Mouse (Mus musculus) testis, adult 2 months (tissue): ENCODE data around the gene Tenm3. TPM values are rescaled to one million over a fixed set of nuclear protein-coding genes. Genes with fewer than 3 reads are reported as not detected.
"Not testable (repeated sequence)": the region's sequence is repeated elsewhere in the genome, so short reads cannot be mapped to it uniquely, and the experiment has no call there.

ENCODE experiments used
- H3K27ac ChIP-seq: fragments of 200-500 bp; 2 replicates; pipeline ENCODE4 v1.5.1; 2012; ENCODE audit warnings: low read depth, low read length; ENCODE audit not compliant: control insufficient read depth, insufficient read depth
- H3K27me3 ChIP-seq: fragments of 200-500 bp; 2 replicates; pipeline ENCODE4 v1.6.1; 2012; ENCODE audit warnings: mild to moderate bottlenecking, low read length, moderate library complexity; ENCODE audit not compliant: control insufficient read depth, insufficient read depth
- H3K36me3 ChIP-seq: fragments of 200-500 bp; 2 replicates; pipeline ENCODE4 v1.6.1; 2012; ENCODE audit warnings: mild to moderate bottlenecking, low read length; ENCODE audit not compliant: control insufficient read depth, insufficient read depth
- H3K4me1 ChIP-seq: fragments of 200-500 bp; 2 replicates; pipeline ENCODE4 v1.6.1; 2012; ENCODE audit warnings: low read length; ENCODE audit not compliant: control insufficient read depth, insufficient read depth
- H3K4me3 ChIP-seq: fragments of 200-500 bp; 2 replicates; pipeline ENCODE4 v1.5.1; 2012; ENCODE audit warnings: low read depth, mild to moderate bottlenecking, low read length, moderate library complexity, mixed read lengths; ENCODE audit not compliant: control insufficient read depth
- CTCF ChIP-seq: fragments of 200-500 bp; IDR thresholded peaks from 2 replicates; pipeline ENCODE4 v1.5.1; 2012; ENCODE audit warnings: low read depth, mild to moderate bottlenecking, inconsistent platforms, low read length, moderate library complexity; ENCODE audit not compliant: control insufficient read depth, insufficient read depth, insufficient replicate concordance
- POLR2A ChIP-seq: fragments of 200-500 bp; IDR thresholded peaks from 2 replicates; pipeline ENCODE4 v1.6.1; 2012; ENCODE audit warnings: low read depth, mild to moderate bottlenecking, inconsistent platforms, low read length, moderate library complexity; ENCODE audit not compliant: control insufficient read depth
- polyA plus RNA-seq: library from polyadenylated mRNA; depleted of rRNA; stranded (reverse); fragments of >200 nt; gene quantifications from 2 replicates; pipeline ENCODE4 v1.2.3, GENCODE M21; 2012

The Tenm3 gene
- polyA plus RNA-seq, 1 experiment: 4.2 TPM

DNA sequence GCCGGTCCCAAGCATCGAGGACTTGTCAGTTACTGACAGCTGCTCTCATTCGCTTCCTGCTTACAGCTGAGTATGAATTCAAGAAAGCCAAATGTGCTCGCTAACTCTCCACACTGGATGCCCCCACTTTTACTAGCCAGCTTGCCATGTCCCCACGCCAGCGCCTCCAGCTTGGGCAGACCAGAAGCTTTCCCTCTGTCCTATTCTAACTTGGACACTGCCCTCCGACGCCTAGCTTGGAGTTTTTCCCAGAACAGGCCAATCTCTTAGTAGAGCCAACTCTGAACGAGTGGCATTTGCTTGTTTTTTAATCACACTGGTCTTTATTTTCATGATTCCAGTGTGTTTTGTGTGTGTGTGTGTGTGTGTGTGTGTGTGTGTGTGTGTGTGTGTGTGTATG lies 644.6 kb downstream of the Tenm3 start:
- H3K27ac ChIP-seq: no peak overlapping the region
- TF ChIP-seq POLR2A: no peak
- TF ChIP-seq CTCF: no peak
- H3K27me3 ChIP-seq: no peaks in the 10 kb centered on the region
- H3K4me3 ChIP-seq: no peak overlapping the region
- H3K36me3 ChIP-seq: no peaks in the 10 kb centered on the region
- no peaks in the 10 kb centered on the region; the same call in 1 of the 2 replicates for H3K4me1 ChIP-seq

DNA sequence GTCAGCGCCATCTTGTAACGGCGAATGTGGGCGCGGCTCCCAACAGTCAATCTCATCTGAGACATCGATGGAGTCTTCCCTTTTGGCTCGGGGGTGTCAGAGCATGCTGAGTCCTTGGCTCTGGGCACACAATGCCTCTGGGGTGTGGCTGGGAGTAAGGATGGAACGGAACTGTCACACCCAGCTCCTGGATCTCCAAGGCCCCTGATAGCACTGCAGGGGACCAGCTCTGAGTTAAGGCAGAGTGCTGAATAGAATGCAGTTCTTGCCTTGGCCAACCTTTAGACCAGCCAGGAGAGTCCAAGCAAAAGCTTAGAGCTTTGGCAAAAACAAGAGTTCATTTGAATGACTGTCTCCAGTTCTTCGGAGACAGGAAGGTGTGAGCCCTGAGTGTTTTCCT lies 647.8 kb downstream of the Tenm3 start:
- H3K4me3 ChIP-seq: no peak overlapping the region
- TF ChIP-seq CTCF (no peak), POLR2A (no peak)
- no peaks in the 10 kb centered on the region for H3K36me3 ChIP-seq
- no peaks in the 10 kb centered on the region for H3K4me1 ChIP-seq
- no peaks in the 10 kb centered on the region for H3K27me3 ChIP-seq
- H3K27ac ChIP-seq: no peak overlapping the region

DNA sequence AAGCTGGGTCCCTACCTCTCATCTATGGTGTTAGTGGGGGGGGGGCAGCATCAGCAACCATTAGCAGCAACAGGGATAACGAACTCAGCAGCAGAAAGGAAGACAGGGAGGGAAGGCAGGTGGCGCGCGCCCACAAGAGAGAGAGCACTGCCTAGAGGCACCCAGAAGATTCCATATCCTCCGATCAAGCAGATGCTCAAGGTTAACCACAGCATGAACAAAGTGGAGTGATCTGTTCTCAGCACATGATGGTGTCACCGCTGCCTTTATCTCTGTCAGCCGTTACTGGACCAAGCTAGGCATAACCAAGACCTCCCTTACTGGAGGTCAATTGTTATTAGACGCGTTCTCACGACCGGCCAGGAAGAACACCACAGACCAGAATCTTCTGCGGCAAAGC lies 655.2 kb downstream of the Tenm3 start:
- no peaks in the 10 kb centered on the region for H3K4me1 ChIP-seq
- no peak overlapping the region for H3K4me3 ChIP-seq
- H3K27me3 ChIP-seq: no peaks in the 10 kb centered on the region
- H3K36me3 ChIP-seq: no peaks in the 10 kb centered on the region
- no peak overlapping the region for H3K27ac ChIP-seq
- TF ChIP-seq POLR2A (no peak), CTCF (no peak)

DNA sequence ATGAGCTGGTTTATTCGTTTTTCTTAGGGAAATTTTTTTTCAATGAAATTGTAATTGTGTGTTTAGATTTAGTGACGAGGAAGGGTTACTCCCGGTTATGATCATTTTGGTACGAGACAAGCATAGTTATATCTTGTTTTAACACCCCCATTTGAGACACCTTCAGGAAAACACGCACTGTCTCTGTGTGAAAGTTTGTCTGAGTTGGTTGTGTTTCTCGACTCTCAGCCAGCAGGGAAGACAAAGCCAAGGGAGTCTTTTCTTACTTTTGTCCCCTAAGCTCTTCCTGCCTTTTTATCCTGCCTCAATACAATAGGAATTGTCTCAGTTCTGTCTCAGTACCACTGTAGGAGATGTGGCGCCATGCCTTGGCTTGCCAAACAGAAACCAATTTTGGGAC lies 660.0 kb downstream of the Tenm3 start:
- H3K4me3 ChIP-seq: no peak overlapping the region
- TF ChIP-seq CTCF (no peak), POLR2A (no peak)
- H3K36me3 ChIP-seq: no peaks in the 10 kb centered on the region
- H3K4me1 ChIP-seq: no peaks in the 10 kb centered on the region
- no peak overlapping the region for H3K27ac ChIP-seq
- H3K27me3 ChIP-seq: no peaks in the 10 kb centered on the region

DNA sequence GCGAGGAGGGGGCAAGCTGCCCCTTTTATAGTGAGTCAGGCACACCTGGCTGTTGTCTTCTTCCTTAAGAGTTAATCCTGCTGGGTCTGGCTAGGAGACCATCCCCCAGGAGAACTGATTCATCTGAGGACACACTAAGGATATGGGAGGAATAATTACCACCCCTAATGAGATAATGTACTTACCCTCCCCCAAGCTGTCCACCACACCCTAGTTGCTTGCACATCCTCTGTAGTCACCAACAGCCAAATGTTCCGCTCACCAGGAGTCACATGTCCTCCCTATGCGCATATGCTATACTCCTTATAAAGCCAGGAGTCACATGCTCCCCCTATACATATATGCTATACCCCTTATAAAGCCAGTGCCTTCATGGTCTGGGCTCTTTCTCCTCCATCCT lies 662.8 kb downstream of the Tenm3 start:
- no peak overlapping the region for H3K4me3 ChIP-seq
- H3K27me3 ChIP-seq: no peaks in the 10 kb centered on the region
- H3K4me1 ChIP-seq: no peaks in the 10 kb centered on the region
- TF ChIP-seq CTCF (no peak), POLR2A (no peak)
- H3K27ac ChIP-seq: no peak overlapping the region
- H3K36me3 ChIP-seq: no peaks in the 10 kb centered on the region

DNA sequence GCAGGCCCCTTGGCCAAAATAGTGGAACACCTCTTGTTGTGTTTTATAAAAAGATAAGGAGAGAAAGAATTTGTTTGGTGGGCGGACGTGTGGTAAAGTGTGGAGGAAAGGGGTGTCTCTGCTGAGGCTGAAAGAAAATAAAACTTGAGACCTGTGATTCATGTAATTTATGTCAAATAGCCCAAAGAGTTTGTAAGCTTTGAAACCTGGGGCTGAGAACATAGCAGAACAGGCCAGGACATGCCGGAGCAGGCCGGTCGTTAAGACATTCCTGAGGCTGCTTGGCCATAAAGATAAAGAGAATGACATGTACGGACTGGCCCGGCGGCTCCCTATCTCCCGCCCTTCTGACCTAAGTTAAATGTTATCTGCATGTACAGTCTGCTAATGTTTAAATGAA lies 663.6 kb downstream of the Tenm3 start:
- not testable (repeated sequence) for H3K27me3 ChIP-seq, H3K36me3 ChIP-seq, H3K4me3 ChIP-seq, H3K27ac ChIP-seq, H3K4me1 ChIP-seq

DNA sequence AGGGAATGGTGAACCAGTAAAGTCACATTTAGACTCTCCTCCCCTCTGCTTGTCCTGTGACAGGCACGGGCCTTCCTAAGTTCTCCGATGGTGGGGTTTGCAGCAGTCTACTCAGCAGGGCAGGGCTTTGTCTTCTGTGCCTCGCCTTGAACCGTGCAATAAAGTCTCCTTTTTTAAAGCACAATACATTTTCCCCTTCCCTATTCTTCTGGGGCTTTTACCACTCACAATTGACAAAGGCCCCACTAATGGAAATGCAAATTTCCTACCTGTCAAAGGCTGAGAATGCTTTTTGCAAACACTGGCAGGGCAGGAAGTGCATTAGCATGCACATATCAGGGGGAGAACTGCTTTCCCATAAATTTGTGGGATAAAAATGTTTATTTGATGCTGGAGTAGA lies 664.8 kb downstream of the Tenm3 start:
- Histone ChIP-seq H3K27me3 (no peaks in the 10 kb centered on the region), H3K27ac (no peak overlapping the region), H3K4me3 (no peak overlapping the region), H3K36me3 (no peaks in the 10 kb centered on the region), H3K4me1 (no peaks in the 10 kb centered on the region)
- TF ChIP-seq CTCF (no peak), POLR2A (no peak)

DNA sequence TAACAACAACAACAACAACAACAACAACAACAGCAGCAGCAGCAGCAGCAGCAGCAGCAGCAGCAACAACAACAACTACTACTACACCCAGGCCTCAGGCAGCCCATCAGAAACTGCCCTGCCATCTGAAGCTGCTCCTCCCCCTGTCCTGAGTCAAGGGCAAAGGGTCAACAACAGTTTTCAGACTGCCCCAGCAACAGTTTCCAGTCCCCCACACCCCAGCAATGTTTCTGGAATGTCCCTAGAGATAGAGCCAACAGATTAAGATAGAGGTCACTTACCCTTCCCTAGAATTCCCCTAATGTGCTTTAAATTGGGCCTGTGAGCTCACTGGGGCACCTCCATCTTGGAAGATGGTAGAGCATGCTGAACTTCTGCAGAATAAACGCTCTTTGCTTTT lies 665.9 kb downstream of the Tenm3 start:
- Histone ChIP-seq H3K4me1 (no peaks in the 10 kb centered on the region), H3K27me3 (no peaks in the 10 kb centered on the region), H3K36me3 (no peaks in the 10 kb centered on the region), H3K4me3 (no peak overlapping the region), H3K27ac (no peak overlapping the region)
- no peak for TF ChIP-seq POLR2A
- no peak for TF ChIP-seq CTCF
